Mouse (Mus musculus): ENCODE measurements around the gene Crip1.

Gene Crip1

GRCm38 (mm10) chr12:113146112-113147057 lies at the start of gene Crip1:
Gene Crip1, plus strand, starts transcription at chr12:113146316.
- no peak for DNase-seq (ENCODE audit: low spot score)

GRCm38 (mm10) chr12:113097040-113097439 lies 49.1 kb upstream of the Crip1 start:
- no peak for DNase-seq (ENCODE audit: low spot score)

GRCm38 (mm10) chr12:113097749-113098281 lies 48.3 kb upstream of the Crip1 start, which contains the start of gene Mta1:
Gene Mta1, plus strand, starts transcription at chr12:113098278.
- DNase-seq (ENCODE audit: low spot score), result no peak

- DNase-seq (ENCODE audit: low spot score), result no peak
Observed at GRCm38 (mm10) chr12:113098530-113099151, 47.5 kb upstream of the Crip1 start.

GRCm38 (mm10) chr12:113099470-113100237 lies 46.5 kb upstream of the Crip1 start:
- no peak for DNase-seq (ENCODE audit: low spot score)

DNA sequence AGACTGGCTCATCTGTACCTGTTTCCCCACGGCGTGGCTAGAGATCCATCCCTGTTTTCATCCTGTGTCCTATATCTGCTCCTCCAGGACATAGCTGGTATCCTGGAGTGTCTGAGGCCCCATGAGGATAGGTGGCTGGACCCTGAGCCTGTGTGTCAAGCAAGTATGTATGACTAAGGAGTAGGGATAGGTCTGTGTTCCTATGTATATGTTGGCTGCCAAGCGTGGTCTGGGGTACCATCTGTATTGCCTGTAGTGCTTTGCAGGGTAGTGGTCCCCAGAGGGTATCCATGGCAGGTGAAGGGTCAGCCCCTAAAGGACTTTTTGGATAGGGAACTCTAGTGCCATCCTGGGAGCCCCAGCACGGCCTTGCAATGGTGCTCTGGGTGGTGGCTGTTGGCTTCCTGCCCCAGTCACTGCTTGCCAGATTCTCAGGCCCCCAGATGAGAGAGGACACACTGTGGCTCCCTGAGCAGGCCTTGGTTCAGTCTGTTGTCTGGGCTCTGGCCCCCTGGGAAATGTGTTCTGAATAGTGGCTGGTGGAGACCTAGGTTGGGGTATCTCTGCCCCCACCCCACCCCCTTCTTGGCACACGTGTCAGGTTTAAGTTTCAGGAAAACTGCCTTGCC lies 45.6 kb upstream of the Crip1 start:
- no peak for DNase-seq (ENCODE audit: low spot score)

DNA sequence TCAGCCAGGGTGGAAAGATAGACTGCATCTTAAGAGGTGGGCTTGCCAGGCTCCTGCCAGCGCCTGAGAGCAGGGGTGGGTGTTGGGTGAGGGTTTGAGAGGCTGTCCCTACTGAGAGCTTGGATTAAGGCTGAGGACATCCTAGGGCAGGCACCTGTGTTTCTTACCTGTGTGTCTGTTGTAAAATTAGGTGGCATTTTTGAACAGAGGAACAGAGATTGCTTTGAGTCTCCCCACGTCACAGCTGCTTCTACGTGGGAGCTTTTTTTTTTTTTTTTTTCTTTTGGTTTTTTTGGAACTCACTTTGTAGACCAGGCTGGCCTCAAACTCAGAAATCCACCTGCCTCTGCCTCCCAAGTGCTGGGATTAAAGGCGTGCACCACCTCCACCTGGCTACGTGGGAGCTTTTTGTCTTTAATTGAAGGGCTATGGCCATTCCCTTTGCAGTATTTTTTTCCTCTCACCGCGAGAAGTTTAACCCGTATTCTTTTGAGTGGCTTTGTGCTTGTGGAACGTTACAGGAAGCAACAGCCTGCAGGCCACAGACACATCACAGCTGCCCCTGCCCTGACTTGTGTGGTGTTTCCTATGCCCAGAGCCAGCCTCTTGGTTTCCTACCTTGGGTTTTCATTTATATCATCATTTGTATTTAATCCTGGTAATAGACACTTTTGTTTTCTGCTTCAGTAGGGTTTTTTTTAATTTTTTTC lies 44.7 kb upstream of the Crip1 start:
- DNase-seq (ENCODE audit: low spot score), result no peak

- peak; percentile 45 for DNase-seq (ENCODE audit: low spot score)
Observed at GRCm38 (mm10) chr12:113102461-113102860, 43.7 kb upstream of the Crip1 start.

DNA sequence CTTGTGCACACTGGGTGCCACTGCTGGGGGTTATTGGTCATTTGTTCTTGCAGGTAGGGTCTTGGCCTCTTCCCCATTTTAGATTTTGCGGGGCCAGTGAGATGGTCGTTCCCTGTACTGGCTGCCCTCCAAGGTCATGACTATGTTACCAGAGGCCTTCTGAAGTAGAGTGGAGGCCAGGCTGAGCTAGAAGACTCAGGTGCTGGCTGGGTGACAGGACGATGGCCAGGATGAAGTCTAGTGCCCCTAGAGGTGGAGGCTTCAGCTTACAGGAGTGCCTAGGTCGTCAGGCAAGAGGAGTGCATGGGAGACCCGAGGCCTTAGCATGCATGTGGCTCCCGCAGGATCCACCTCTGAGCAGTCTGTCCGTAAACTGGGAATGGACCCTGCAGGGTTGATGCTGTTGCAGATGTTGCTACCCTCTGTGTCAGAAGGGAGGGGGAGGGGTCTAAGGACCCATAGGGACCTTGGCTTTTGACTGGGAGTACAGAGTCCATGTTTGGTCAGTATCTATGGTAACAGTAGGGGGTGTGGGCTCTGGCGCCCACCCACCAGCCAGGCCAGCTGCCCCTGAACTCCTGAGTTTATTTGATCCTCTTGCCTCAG lies 42.2 kb upstream of the Crip1 start:
- DNase-seq (ENCODE audit: low spot score), result no peak

DNA sequence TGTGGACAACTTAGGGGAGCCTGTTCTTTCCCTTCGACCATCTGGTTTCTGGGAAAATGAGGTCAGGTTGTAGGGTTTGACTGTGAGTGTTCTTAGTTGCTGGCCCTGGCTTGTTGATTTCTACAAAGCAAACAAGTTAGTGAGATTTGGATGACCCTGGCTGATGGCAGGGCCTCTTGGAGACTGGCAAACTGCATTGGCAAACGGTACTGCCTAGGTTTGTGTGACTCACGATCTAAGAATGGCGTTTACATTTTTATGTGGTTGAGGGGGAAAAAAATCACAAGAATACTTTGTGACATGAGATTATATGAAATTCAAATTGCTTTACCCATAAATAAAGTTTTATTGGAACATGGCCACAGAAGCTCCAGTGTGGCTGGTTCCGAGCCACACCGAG lies 39.7 kb upstream of the Crip1 start:
- DNase-seq (ENCODE audit: low spot score), result no peak

- no peak for DNase-seq (ENCODE audit: low spot score)
Observed at GRCm38 (mm10) chr12:113107431-113108124, 38.5 kb upstream of the Crip1 start.

DNA sequence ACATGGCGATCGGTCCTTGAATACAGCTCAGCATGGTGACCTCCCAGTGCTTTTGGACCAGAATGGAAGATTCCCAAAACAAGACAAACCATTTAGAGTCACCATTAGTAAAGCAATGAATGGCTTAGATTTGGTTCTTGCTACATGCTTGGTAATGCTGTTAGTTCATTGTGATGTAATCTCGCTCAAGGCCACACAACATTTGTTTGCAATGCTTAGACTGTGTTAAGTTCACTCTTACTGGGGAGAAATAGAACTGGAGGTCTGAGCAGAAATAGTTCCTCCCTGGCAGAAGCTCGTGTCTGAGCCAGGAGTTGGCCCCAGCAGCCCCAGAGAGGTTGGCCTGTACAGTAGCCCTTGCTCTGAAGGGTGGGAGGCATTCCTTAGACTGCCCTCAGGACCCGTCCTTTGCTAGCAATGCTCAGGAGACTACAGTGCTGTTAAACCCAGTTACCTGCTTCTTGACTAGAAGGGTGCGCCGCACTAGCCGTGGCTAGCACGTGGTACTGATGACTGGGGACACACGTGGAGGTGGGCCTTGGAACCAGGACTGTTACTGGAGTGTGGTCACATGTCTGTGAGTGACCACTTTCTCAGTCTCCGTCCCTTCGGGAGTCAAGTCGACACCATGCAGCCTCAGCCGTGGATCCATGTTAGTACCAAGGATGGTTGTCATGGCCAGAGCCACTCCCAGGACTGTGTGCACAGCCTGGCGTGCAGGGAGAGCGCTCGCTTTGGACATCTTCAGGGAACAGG lies 37.4 kb upstream of the Crip1 start:
- no peak for DNase-seq (ENCODE audit: low spot score)

DNA sequence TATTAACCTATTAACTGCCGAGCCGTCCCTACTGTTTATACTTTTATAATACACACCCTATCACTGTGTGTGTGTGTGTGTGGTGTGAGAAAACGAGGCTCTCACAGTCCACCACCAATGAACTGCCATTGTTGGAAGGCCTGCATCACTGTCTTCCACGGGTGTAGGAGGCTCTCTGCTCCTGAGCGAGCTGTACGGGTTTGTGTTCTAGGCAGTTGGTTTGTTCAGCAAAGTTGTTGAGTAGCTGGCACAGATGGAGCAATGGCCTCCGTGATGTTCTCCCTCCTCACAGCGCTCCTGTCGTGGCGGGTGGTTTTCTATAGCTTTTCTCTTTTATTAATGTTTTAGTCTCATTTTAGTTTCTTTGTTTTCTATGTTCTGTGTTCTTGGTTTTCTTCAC lies 36.3 kb upstream of the Crip1 start:
- no peak for DNase-seq (ENCODE audit: low spot score)

DNA sequence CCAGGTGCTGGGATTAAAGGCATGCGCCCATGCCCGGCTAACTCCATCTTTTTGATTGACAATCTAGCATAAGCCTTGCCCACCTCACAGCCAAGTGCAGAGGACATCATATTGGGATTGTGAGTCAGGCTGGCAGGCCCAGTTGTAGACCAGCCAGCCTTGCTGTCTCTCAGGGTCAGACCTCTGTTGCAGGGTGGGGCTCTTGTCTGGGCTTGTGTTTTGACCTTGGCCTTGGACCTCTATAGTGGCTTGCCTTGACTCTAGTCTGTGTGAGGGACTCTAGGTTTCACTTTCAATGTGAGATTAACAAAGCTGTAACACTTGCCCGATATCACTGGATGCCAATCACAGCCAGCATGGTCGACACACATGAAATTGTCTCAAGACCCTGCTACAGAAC lies 32.0 kb upstream of the Crip1 start:
- no peak for DNase-seq (ENCODE audit: low spot score)

GRCm38 (mm10) chr12:113114856-113115538 lies 31.1 kb upstream of the Crip1 start:
- DNase-seq (ENCODE audit: low spot score), result no peak

GRCm38 (mm10) chr12:113119516-113120410 lies 26.4 kb upstream of the Crip1 start:
- DNase-seq (ENCODE audit: low spot score), result no peak

- no peak for DNase-seq (ENCODE audit: low spot score)
Observed at GRCm38 (mm10) chr12:113124726-113125125, 21.4 kb upstream of the Crip1 start.

GRCm38 (mm10) chr12:113130732-113131131 lies 15.4 kb upstream of the Crip1 start:
- DNase-seq (ENCODE audit: low spot score), result no peak
